Mouse (Mus musculus) thymus, adult 2 months (tissue): ENCODE measurements around the gene Tlk1. TPM values are rescaled to one million over a fixed set of nuclear protein-coding genes. Genes with fewer than 3 reads are reported as not detected.

Source experiments
- DNase-seq: peaks from one replicate; pipeline ENCODE4 v3.0.0; 2021
- H3K27ac ChIP-seq: fragments of 200-500 bp; 2 replicates; pipeline ENCODE4 v1.5.1; 2012; ENCODE audit warnings: low read length, control low read depth; ENCODE audit not compliant: control insufficient read depth, insufficient read depth
- H3K27me3 ChIP-seq: fragments of 200-500 bp; 2 replicates; pipeline ENCODE4 v1.6.1; 2012; ENCODE audit warnings: mild to moderate bottlenecking, low read length, moderate library complexity, mixed read lengths; ENCODE audit not compliant: control insufficient read depth, insufficient read depth
- H3K36me3 ChIP-seq: fragments of 200-500 bp; 2 replicates; pipeline ENCODE4 v1.6.1; 2012; ENCODE audit warnings: mild to moderate bottlenecking, low read length, moderate library complexity; ENCODE audit not compliant: control insufficient read depth, insufficient read depth
- H3K4me1 ChIP-seq: fragments of 200-500 bp; replicated peaks from 2 replicates; pipeline ENCODE4 v1.6.1; 2012; ENCODE audit warnings: low read length; ENCODE audit not compliant: control insufficient read depth, insufficient read depth
- H3K4me3 ChIP-seq: fragments of 200-500 bp; 2 replicates; pipeline ENCODE4 v1.5.1; 2012; ENCODE audit warnings: mild to moderate bottlenecking, low read length, control low read depth, moderate library complexity; ENCODE audit not compliant: control insufficient read depth, insufficient read depth
- CTCF ChIP-seq: fragments of 200-500 bp; IDR thresholded peaks from 2 replicates; pipeline ENCODE4 v1.5.1; 2012; ENCODE audit warnings: mild to moderate bottlenecking, control low read depth, low read length, moderate library complexity, borderline replicate concordance; ENCODE audit not compliant: control insufficient read depth, poor library complexity, insufficient read depth; ENCODE audit errors: extremely low read depth
- POLR2A ChIP-seq: fragments of 200-500 bp; IDR thresholded peaks from 2 replicates; pipeline ENCODE4 v1.6.1; 2012; ENCODE audit warnings: mild to moderate bottlenecking, low read length, control low read depth, moderate library complexity; ENCODE audit not compliant: control insufficient read depth, poor library complexity, insufficient read depth; ENCODE audit errors: extremely low read depth
- WGBS: fragments of 180-500 bp; shearing (Covaris S2); methylation state at CpG from one replicate; pipeline ENCODE4 v1.1.7; 2018; 5-methylcytosine and 5-hydroxymethylcytosine counted together
- polyA plus RNA-seq: library from polyadenylated mRNA; depleted of rRNA; stranded (reverse); fragments of >200 nt; gene quantifications from 2 replicates; pipeline ENCODE4 v1.2.3, GENCODE M21; 2012

Tlk1 gene
- polyA plus RNA-seq, 1 experiment, result 25.4 TPM

GRCm38 (mm10) chr2:70827780-70828179 is 2.3 kb upstream of the Tlk1 start:
- no peaks in the 10 kb centered on the region for H3K36me3 ChIP-seq
- TF ChIP-seq POLR2A, result no peak
- TF ChIP-seq CTCF, result no peak
- DNase-seq, result no peak
- no peaks in the 10 kb centered on the region for H3K27me3 ChIP-seq
- no peak overlapping the region for H3K4me3 ChIP-seq
- H3K27ac ChIP-seq, result peak overlapping the region; percentile 19; the same call in 1 of the 2 replicates
- 54% methylated on average over 8 of the region's 8 CpGs for WGBS
- peaks cover 21% of the 10 kb centered on the region for H3K4me1 ChIP-seq

GRCm38 (mm10) chr2:70826436-70827230 is 1.1 kb upstream of the Tlk1 start:
- TF ChIP-seq CTCF, result no peak
- no peak for TF ChIP-seq POLR2A
- no peak for DNase-seq
- Histone ChIP-seq H3K4me1 (peaks cover 23% of the 10 kb centered on the region), H3K27me3 (no peaks in the 10 kb centered on the region), H3K36me3 (no peaks in the 10 kb centered on the region), H3K27ac (no peak overlapping the region; the same call in 1 of the 2 replicates), H3K4me3 (no peak overlapping the region)
- 64% methylated on average over 8 of the region's 8 CpGs for WGBS

- Histone ChIP-seq H3K4me1 (peaks cover 15% of the 10 kb centered on the region), H3K27ac (peak overlapping the region; percentile 81), H3K4me3 (peak overlapping the region; percentile 86), H3K27me3 (no peaks in the 10 kb centered on the region), H3K36me3 (no peaks in the 10 kb centered on the region)
- TF ChIP-seq POLR2A, result no peak
- TF ChIP-seq CTCF, result no peak
- under 1% methylated on average over 58 of the region's 59 CpGs for WGBS
- peak; percentile 74 for DNase-seq
Measured at GRCm38 (mm10) chr2:70824838-70825370, 624 bp downstream of the Tlk1 start.

- WGBS, result 2% methylated on average over 27 of the region's 27 CpGs
- peak overlapping the region; percentile 81 for H3K27ac ChIP-seq
- H3K4me3 ChIP-seq, result peak overlapping the region; percentile 86
- TF ChIP-seq POLR2A (no peak), CTCF (no peak)
- no peaks in the 10 kb centered on the region for H3K27me3 ChIP-seq
- H3K4me1 ChIP-seq, result peaks cover 13% of the 10 kb centered on the region
- peak; percentile 41 for DNase-seq
- H3K36me3 ChIP-seq, result no peaks in the 10 kb centered on the region
Measured at GRCm38 (mm10) chr2:70823926-70824800, 1.4 kb downstream of the Tlk1 start.

GRCm38 (mm10) chr2:70823434-70823833 is 2.1 kb downstream of the Tlk1 start:
- 66% methylated on average over 5 of the region's 5 CpGs for WGBS
- Histone ChIP-seq H3K4me1 (peaks cover 11% of the 10 kb centered on the region), H3K36me3 (no peaks in the 10 kb centered on the region), H3K4me3 (no peak overlapping the region), H3K27ac (no peak overlapping the region), H3K27me3 (no peaks in the 10 kb centered on the region)
- no peak for TF ChIP-seq CTCF
- no peak for TF ChIP-seq POLR2A
- DNase-seq, result no peak

- Histone ChIP-seq H3K27ac (no peak overlapping the region), H3K4me1 (peaks cover 2% of the 10 kb centered on the region; the same call in 1 of the 2 replicates), H3K27me3 (no peaks in the 10 kb centered on the region), H3K36me3 (no peaks in the 10 kb centered on the region), H3K4me3 (no peak overlapping the region)
- DNase-seq, result no peak
- TF ChIP-seq POLR2A (no peak), CTCF (no peak)
- WGBS, result 78% methylated on average over 3 of the region's 3 CpGs
Measured at GRCm38 (mm10) chr2:70816939-70817338, 8.6 kb downstream of the Tlk1 start.
